Mouse (Mus musculus) forebrain, embryonic 16.5 days (tissue): ENCODE data around the gene Tmem97. TPM values are rescaled to one million over a fixed set of nuclear protein-coding genes. Genes with fewer than 3 reads are reported as not detected.
"Not testable (repeated sequence)": the region's sequence is repeated elsewhere in the genome, so short reads cannot be mapped to it uniquely, and the experiment has no call there.

Source experiments
- ATAC-seq: fragments of 200-750 bp; cut with Nextera tagmentation; 2 replicates; pipeline ENCODE4 v1.8.0; 2017; ENCODE audit warnings: mild to moderate bottlenecking, moderate library complexity
- H3K27ac ChIP-seq: fragments of 300-500 bp; sonication (generic); 2 replicates; pipeline ENCODE4 v1.5.1; 2014; ENCODE audit warnings: low read length, control low read depth
- H3K27me3 ChIP-seq: fragments of 300-500 bp; sonication (generic); replicated peaks from 2 replicates; pipeline ENCODE4 v1.6.1; 2014; ENCODE audit warnings: low read length; ENCODE audit not compliant: control insufficient read depth, insufficient read depth
- H3K36me3 ChIP-seq: fragments of 300-500 bp; sonication (generic); 2 replicates; pipeline ENCODE4 v1.6.1; 2014; ENCODE audit not compliant: control insufficient read depth, insufficient read depth
- H3K4me1 ChIP-seq: fragments of 300-500 bp; sonication (generic); replicated peaks from 2 replicates; pipeline ENCODE4 v1.6.1; 2014; ENCODE audit warnings: low read length; ENCODE audit not compliant: control insufficient read depth, insufficient read depth
- H3K4me2 ChIP-seq: fragments of 300-500 bp; sonication (generic); 2 replicates; pipeline ENCODE4 v1.6.1; 2014; ENCODE audit warnings: mild to moderate bottlenecking, low read length, control low read depth
- H3K4me3 ChIP-seq: fragments of 300-500 bp; sonication (generic); replicated peaks from 2 replicates; pipeline ENCODE4 v1.5.1; 2014; ENCODE audit warnings: mild to moderate bottlenecking, low read length, control low read depth
- H3K9ac ChIP-seq: fragments of 300-500 bp; sonication (generic); replicated peaks from 2 replicates; pipeline ENCODE4 v1.6.1; 2014; ENCODE audit warnings: low read depth, low read length, control low read depth
- H3K9me3 ChIP-seq: fragments of 300-500 bp; sonication (generic); 2 replicates; pipeline ENCODE4 v1.6.1; 2016; ENCODE audit warnings: low read length; ENCODE audit not compliant: control insufficient read depth
- WGBS: fragments of 180-500 bp; shearing (Covaris S2); extraction: QIAGEN DNeasy Blood & Tissue Kit; methylation state at CpG from one replicate; pipeline ENCODE4 v1.1.7; 2014; 5-methylcytosine and 5-hydroxymethylcytosine counted together
- polyA plus RNA-seq: library from polyadenylated mRNA; unstranded; fragments of >200 nt; fragmentation: Nextera tagmentation; extraction: Ambion mirVana; gene quantifications from 2 replicates; pipeline ENCODE4 v1.2.1, GENCODE M21; 2015

Tmem97 gene
- polyA plus RNA-seq, 1 experiment from 2014 or later, result 34.9 TPM

DNA sequence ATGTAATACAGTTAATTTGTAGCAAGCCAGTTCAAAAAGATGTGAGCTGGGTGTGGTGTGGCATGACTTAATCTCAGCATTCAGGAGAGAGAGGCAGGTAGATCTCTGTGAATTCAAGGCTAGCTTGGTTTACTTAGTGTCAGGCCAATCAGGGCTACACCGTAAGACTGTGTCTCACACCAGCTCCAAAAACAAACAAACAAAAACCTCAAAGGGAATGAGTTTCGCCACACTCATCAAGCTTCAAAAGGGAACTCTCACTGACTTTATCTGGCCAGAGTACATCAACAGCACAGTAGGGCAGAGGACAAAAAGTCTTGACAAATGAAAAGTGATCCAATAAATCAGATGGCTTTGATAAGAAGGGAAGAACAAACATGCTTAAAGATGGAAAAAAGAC is 24.4 kb upstream of the Tmem97 start:
- Histone ChIP-seq H3K36me3 (peaks cover 8% of the 10 kb centered on the region), H3K9ac (no peak overlapping the region), H3K9me3 (no peaks in the 10 kb centered on the region), H3K27ac (no peak overlapping the region), H3K4me1 (no peaks in the 10 kb centered on the region), H3K4me3 (no peak overlapping the region), H3K27me3 (no peaks in the 10 kb centered on the region), H3K4me2 (no peak overlapping the region)
- WGBS, result 84% methylated on average over 2 of the region's 2 CpGs
- no peak for ATAC-seq

DNA sequence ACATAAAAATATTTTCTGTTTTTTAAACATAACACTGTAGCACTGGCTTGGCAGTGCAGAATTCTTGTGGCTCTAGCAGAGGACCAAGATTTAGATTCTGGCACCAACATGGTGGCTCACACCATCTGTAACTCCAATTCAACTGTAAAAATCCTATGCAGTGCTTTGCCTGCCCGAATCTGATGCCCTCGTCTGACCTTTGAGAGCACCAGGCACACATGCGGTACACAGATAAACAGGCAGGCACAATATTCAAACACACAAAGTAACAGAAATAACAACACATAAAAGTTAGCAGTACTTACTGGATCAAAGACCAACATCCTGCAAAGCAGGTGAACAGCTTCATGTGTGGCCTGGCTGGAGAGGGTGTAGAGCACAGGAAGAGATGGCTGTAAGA is 24.0 kb upstream of the Tmem97 start:
- H3K36me3 ChIP-seq, result peaks cover 8% of the 10 kb centered on the region
- no peaks in the 10 kb centered on the region for H3K27me3 ChIP-seq
- H3K27ac ChIP-seq, result no peak overlapping the region
- H3K9me3 ChIP-seq, result no peaks in the 10 kb centered on the region
- ATAC-seq, result no peak
- no peak overlapping the region for H3K4me2 ChIP-seq
- WGBS, result 96% methylated on average over 3 of the region's 3 CpGs
- no peak overlapping the region for H3K4me3 ChIP-seq
- H3K9ac ChIP-seq, result no peak overlapping the region
- H3K4me1 ChIP-seq, result no peaks in the 10 kb centered on the region

DNA sequence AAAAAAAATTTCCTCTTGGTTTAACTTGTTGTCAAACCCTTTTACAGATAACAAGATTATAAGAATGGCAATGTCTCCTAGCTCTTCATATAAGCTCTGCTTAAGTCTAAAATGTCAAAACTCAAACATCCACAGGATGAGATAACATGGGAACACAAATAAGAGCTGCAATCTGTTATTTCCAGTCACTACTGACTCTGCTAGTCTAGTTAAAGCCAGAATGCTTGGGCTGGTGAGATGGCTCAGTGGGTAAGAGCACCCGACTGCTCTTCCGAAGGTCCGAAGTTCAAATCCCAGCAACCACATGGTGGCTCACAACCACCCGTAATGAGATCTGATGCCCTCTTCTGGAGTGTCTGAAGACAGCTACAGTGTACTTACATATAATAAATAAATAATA is 23.5 kb upstream of the Tmem97 start:
- not testable (repeated sequence) for H3K27me3 ChIP-seq, H3K4me3 ChIP-seq, H3K27ac ChIP-seq, ATAC-seq, H3K9me3 ChIP-seq, H3K9ac ChIP-seq, H3K4me1 ChIP-seq, H3K4me2 ChIP-seq, H3K36me3 ChIP-seq
- 91% methylated on average over 3 of the region's 4 CpGs for WGBS

DNA sequence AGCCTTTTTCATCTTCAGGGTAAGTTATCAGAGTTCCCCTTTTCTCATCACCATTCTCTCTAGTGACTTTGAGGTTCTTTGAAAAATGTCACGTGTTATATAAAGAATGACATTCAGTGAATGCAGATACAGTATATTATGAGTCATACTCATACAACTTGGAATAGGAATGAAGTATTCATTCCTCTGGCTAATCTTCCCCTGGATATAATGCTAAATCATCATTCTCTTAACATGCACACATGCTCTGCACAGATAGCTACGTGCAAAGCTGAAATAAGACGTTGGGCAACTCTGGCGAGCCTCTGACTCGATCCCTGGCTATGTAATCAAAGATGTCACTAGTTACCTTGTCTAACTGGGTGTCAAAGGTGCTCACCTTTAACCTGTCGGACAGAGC is 21.3 kb upstream of the Tmem97 start:
- Histone ChIP-seq H3K9ac (no peak overlapping the region), H3K36me3 (peaks cover 11% of the 10 kb centered on the region), H3K9me3 (no peaks in the 10 kb centered on the region), H3K4me3 (no peak overlapping the region), H3K27ac (no peak overlapping the region), H3K4me1 (no peaks in the 10 kb centered on the region), H3K27me3 (no peaks in the 10 kb centered on the region), H3K4me2 (no peak overlapping the region)
- 93% methylated on average over 6 of the region's 6 CpGs for WGBS
- ATAC-seq, result no peak

DNA sequence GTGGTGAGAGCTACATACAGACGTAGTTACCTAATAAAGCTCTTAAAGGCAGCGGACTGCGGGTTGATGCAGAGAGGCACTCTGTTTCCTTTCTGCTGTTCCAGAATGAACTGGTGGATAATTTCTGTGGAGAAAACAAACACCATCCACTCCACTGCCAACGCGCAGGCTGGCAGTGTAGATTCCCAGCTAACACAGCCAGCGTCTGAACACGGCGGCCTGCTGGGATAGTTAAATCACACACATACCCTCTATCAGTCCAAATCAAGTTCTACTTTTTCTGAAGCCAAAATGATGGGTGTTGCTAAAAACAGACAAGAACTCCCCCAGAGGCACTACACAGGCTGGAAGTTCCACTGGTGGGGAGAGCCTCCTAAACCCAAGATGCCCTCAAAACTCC is 20.9 kb upstream of the Tmem97 start:
- H3K27me3 ChIP-seq, result no peaks in the 10 kb centered on the region
- no peaks in the 10 kb centered on the region for H3K9me3 ChIP-seq
- ATAC-seq, result no peak
- H3K27ac ChIP-seq, result no peak overlapping the region
- no peak overlapping the region for H3K4me3 ChIP-seq
- no peak overlapping the region for H3K9ac ChIP-seq
- 92% methylated on average over 8 of the region's 8 CpGs for WGBS
- no peak overlapping the region for H3K4me2 ChIP-seq
- no peaks in the 10 kb centered on the region for H3K4me1 ChIP-seq
- peaks cover 11% of the 10 kb centered on the region for H3K36me3 ChIP-seq

DNA sequence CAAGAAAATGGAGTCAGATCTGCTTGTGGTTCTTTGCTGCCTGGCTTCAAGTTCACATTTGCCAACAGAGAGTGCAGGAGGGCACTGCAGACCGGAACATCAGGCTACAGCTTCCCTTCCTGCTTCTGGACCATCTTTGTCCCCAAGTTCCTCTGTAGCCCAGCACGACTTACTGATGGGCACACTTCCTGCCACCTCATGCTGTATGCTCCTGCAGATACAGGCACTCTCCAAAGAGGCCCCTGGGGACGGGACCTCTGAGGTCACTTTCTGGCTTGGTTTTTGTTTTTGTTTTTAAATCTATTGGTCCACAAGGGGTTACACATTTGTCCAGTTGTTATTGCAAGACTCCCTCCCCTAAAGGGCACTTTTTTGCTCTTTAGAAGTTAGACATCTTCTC is 19.2 kb upstream of the Tmem97 start:
- Histone ChIP-seq H3K4me1 (no peaks in the 10 kb centered on the region), H3K27me3 (no peaks in the 10 kb centered on the region), H3K4me3 (no peak overlapping the region), H3K36me3 (peaks cover 11% of the 10 kb centered on the region), H3K9ac (no peak overlapping the region), H3K4me2 (no peak overlapping the region), H3K27ac (no peak overlapping the region), H3K9me3 (no peaks in the 10 kb centered on the region)
- no peak for ATAC-seq
- WGBS, result 79% methylated on average over 3 of the region's 3 CpGs

DNA sequence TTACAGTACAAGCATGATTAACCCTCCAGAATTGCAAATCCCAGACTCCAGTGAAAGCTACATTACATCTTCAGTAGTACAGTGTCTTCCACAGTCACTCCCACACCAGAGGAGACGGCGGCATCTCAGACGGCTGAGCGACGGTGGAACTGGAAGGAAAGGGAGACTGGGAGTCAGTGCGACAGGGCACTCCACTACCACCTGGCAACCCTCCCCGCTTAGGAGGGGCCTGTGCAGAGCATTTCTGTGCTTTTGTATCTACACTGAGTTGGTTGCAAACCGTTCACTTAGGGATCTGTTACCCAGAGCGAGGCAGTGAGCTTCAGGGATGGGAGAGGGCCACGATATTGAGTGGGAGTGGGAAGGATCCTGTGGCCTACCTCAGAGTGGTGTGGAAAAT is 18.2 kb upstream of the Tmem97 start:
- Histone ChIP-seq H3K4me3 (no peak overlapping the region), H3K9ac (no peak overlapping the region), H3K36me3 (peaks cover 8% of the 10 kb centered on the region), H3K4me2 (no peak overlapping the region), H3K27me3 (no peaks in the 10 kb centered on the region), H3K27ac (no peak overlapping the region), H3K9me3 (no peaks in the 10 kb centered on the region), H3K4me1 (no peaks in the 10 kb centered on the region)
- no peak for ATAC-seq
- WGBS, result 83% methylated on average over 10 of the region's 10 CpGs

DNA sequence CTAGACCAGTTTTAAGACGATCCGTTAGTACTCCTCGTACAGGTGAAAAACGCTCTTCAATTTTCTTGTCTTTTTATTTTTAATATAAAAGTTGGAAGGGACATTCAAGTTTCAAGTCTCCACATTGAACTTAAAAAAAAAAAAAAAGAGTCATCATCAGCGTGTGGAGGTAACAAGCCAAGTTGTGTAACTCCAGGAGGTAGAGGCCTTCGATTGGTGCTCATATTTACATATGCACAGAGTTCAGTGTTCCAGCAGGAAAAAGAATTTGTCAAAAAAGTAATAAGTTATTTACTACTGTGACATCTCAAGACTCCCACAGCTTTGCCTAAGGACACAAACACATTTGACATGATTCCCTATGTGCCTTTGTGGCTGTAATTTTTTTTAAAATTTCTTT is 17.0 kb upstream of the Tmem97 start:
- Histone ChIP-seq H3K9me3 (no peaks in the 10 kb centered on the region), H3K4me2 (no peak overlapping the region), H3K36me3 (peaks cover 8% of the 10 kb centered on the region), H3K27me3 (no peaks in the 10 kb centered on the region), H3K9ac (no peak overlapping the region), H3K4me1 (no peaks in the 10 kb centered on the region), H3K4me3 (no peak overlapping the region), H3K27ac (no peak overlapping the region)
- 92% methylated on average over 6 of the region's 6 CpGs for WGBS
- ATAC-seq, result no peak

DNA sequence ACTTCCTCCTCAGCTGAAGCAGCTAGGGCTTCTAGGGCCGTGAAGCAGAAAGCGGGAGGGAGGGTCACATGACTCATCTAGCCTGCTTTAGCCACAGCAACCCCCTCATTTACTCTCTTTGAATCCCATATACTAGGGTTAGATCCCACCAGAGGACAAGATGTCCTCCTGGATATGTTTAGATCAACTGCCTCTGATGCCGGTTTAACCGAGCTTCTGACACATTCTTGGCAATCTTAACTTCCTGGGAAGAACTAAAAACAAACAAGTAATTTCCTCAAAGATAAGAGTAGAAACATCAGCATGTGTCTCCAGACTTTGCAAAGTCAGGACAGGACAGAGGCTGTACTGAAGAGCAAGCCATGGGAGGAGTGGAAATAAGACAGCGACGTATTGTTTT is 16.2 kb upstream of the Tmem97 start:
- no peaks in the 10 kb centered on the region for H3K9me3 ChIP-seq
- ATAC-seq, result no peak
- H3K27me3 ChIP-seq, result no peaks in the 10 kb centered on the region
- no peaks in the 10 kb centered on the region for H3K4me1 ChIP-seq
- no peak overlapping the region for H3K4me2 ChIP-seq
- H3K36me3 ChIP-seq, result peaks cover 8% of the 10 kb centered on the region
- WGBS, result 81% methylated on average over 6 of the region's 6 CpGs
- H3K9ac ChIP-seq, result no peak overlapping the region
- H3K27ac ChIP-seq, result no peak overlapping the region
- no peak overlapping the region for H3K4me3 ChIP-seq

DNA sequence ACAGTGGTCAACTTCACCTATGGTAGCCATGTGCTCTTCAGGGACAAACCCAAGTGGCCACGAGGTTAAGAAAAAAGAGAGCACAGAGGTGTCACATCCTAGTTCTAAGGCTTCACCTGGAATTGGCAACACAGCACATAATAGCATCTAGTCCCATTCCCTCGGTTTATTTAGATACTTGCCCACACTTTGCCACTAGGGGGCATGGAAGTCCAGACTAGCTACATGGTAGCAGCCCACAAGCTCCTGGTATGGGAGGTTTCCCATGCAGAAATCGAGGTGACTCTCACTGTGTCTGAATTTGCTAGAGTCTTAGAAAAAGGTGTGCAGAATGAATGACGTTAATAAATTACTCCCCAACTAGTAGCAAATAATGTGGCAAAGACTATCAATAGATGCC is 9.9 kb upstream of the Tmem97 start:
- Histone ChIP-seq H3K9me3 (no peaks in the 10 kb centered on the region), H3K27me3 (no peaks in the 10 kb centered on the region), H3K4me2 (no peak overlapping the region), H3K36me3 (no peaks in the 10 kb centered on the region), H3K4me3 (no peak overlapping the region), H3K9ac (no peak overlapping the region), H3K27ac (no peak overlapping the region), H3K4me1 (no peaks in the 10 kb centered on the region)
- WGBS, result 20% methylated on average over 4 of the region's 4 CpGs
- peak; percentile 82 for ATAC-seq
